Mouse (Mus musculus): Measurements from ENCODE around the gene Bcar3. TPM values are rescaled to one million over a fixed set of nuclear protein-coding genes. Genes with fewer than 3 reads are reported as not detected.
"Not testable (repeated sequence)": the region's sequence is repeated elsewhere in the genome, so short reads cannot be mapped to it uniquely, and the experiment has no call there.

The Bcar3 gene
- total RNA-seq, 2 experiments from 2014 or later: 0.34 TPM; not detected in 1

DNA sequence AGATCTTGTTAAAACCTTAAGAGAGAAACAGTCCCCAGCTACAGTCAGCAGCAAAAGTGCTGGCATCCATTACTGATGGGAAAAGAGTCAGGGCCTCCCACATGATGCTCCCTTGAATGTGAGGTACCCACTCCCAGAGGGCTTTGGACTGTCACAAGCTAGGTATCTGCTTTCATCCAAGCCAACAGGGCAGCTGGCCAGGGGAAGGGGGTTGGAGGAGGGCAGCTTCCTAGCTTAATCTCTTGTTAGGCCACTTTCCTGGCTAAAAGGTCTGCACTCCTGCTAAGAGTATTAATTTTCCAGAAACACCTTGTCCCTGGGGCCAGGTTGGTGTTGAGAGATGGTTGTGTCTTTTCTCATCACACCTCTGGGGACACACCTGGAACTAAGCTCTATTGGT, 82.1 kb downstream of the Bcar3 start:
- no peak for ATAC-seq (replicated peaks; ENCODE audit: low FRiP score, poor library complexity, severe bottlenecking)

- no peak for ATAC-seq (replicated peaks; ENCODE audit: low FRiP score, poor library complexity, severe bottlenecking)
These were observed 82.5 kb downstream of the Bcar3 start for GRCm38 (mm10) chr3:122376412-122376831.

DNA sequence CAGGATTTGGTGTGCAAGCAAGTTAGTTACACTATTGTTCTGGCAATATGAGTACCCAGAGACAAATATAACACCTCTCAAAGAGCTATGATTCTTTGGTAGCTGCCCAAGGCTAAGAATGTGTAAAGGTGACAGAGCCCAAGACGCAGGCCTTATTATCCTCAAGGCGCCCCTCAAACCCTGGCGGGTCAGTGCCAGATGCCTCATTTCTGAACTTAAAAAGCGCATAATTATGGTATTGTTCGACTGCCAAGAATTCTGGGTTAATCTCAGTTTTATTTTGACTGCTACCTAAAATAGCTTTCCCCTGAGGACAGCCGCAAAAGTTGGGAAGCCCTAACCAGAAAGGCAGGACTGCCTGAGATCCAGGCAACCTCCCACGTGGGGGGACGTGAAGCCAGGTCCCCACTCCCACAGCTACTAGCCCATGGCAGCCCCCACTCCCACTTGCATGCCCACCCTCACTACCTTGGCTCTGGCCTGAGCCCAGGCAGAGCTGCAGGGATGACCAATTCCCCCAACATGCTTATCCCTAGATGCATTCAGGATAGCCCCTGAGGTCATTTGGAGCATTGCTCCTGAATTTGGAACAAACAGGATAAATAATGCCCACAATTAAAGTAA, 83.0 kb downstream of the Bcar3 start:
- no peak for ATAC-seq (replicated peaks; ENCODE audit: low FRiP score, poor library complexity, severe bottlenecking)

DNA sequence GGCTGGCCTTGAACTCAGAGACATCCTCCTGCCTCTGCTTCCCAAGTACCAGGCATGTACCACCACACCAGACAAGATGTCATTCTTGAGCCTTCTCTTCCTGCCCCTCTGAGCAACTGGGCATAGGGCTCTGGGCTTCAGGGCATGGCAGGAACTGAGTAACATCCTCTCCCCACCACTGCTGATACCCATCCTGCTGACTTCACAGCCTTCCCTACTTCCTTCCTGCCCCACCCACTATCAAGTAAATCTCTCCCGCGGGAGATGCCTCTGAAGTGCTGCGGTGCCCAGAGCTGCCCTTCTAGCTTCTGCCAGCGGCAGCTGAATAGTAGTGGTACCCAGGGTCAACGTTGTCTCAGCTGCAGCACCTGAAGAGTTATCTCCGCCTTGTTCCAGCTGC, 84.7 kb downstream of the Bcar3 start:
- no peak for ATAC-seq (replicated peaks; ENCODE audit: low FRiP score, poor library complexity, severe bottlenecking)

- no peak for ATAC-seq (replicated peaks; ENCODE audit: low FRiP score, poor library complexity, severe bottlenecking)
These were observed 86.8 kb downstream of the Bcar3 start for GRCm38 (mm10) chr3:122380776-122381175.

DNA sequence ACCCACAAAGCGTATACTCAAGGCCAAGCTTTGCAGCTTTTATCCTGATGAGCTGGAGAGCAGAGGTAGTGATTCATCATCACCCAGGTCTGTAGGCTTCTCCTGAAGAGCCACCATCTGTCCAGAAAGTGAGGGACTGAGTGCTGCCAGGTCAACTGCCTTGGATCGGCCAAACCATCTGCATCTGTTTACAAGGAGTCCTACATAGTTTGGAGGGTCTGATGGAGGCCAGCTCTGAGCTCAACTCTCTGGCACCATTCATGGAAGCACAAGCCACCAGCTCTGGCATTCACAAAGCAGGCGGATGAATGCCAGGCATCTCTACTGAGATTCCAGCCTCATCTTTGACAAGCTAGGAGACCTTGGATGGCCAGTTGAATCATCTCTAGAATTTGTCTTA, 87.7 kb downstream of the Bcar3 start:
- ATAC-seq (replicated peaks; ENCODE audit: low FRiP score, poor library complexity, severe bottlenecking): no peak

GRCm38 (mm10) chr3:122386444-122386843, 92.5 kb downstream of the Bcar3 start:
- ATAC-seq (replicated peaks; ENCODE audit: low FRiP score, poor library complexity, severe bottlenecking): no peak

DNA sequence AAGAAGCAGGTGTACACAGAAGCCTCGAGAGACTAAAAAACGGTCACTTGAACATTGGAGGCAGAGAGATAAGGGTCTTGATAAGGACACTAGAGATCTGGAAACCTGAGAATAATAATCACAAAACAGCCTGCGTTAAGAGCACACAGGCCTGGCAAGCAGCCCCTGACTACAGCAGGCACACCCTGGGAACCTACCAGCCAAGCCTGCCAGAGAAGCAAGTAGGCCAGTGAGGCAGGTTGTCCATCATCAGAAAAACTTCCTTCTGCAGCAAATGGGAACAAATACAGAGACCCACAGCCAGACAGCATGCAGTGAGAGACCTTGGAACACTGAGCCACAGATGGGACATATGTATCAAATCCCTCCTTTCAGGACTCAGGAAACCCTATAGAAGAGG, 93.8 kb downstream of the Bcar3 start:
- no peak for ATAC-seq (replicated peaks; ENCODE audit: low FRiP score, poor library complexity, severe bottlenecking)

- no peak for ATAC-seq (replicated peaks; ENCODE audit: low FRiP score, poor library complexity, severe bottlenecking)
These were observed 96.0 kb downstream of the Bcar3 start for GRCm38 (mm10) chr3:122389972-122390371.

GRCm38 (mm10) chr3:122391098-122391497, 97.2 kb downstream of the Bcar3 start:
- ATAC-seq (replicated peaks; ENCODE audit: low FRiP score, poor library complexity, severe bottlenecking): no peak

GRCm38 (mm10) chr3:122391816-122392215, 97.9 kb downstream of the Bcar3 start:
- ATAC-seq (replicated peaks; ENCODE audit: low FRiP score, poor library complexity, severe bottlenecking): no peak

- ATAC-seq (replicated peaks; ENCODE audit: low FRiP score, poor library complexity, severe bottlenecking): not testable (repeated sequence)
These were observed 99.5 kb downstream of the Bcar3 start for GRCm38 (mm10) chr3:122393411-122393810.

DNA sequence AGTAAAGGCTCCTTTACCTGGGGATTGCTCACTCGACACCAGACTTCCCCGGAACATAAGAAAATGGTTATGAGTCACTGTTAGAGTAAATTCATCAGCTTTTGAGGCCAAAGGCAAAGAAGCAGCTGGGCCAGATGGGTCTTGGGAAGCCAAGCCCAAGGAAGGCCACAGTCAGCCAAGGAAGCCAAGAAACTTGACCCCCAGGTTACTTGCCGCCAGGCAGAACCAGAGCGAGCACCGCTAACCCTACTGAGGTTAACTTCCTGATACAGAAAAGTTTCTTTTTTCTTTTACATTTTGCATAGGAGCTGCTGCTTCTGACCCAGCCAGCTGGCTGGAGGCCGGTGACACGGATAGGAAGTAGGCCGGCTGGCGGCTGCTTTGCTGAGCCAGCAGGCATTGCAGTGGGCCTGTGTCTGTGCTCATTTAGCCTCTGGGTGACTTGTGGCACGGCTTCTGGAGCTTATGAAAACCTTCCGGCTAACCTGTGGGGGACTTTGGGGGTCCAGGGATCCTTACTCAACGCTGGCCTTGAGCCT, 100.0 kb downstream of the Bcar3 start:
- no peak for ATAC-seq (replicated peaks; ENCODE audit: low FRiP score, poor library complexity, severe bottlenecking)

DNA sequence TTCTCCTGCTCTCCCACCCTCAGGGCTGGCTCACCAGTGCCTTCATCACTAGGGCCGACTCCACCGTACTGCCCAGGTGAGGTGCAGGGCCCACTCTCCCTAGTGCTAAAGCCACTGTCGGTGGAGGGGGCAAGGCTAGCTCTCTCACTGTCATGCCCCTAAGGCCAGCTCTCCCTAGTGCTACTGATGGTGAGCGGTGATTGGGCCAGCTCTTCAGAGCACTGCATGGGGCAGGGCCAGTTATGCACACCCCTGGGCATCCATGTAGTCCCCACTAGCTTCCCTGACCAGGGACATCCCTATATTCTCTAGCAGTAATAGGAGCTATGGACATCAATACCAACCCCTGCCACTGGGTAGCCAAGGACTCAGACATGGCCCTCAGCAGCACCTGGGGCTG, 103.0 kb downstream of the Bcar3 start:
- no peak for ATAC-seq (replicated peaks; ENCODE audit: low FRiP score, poor library complexity, severe bottlenecking)

DNA sequence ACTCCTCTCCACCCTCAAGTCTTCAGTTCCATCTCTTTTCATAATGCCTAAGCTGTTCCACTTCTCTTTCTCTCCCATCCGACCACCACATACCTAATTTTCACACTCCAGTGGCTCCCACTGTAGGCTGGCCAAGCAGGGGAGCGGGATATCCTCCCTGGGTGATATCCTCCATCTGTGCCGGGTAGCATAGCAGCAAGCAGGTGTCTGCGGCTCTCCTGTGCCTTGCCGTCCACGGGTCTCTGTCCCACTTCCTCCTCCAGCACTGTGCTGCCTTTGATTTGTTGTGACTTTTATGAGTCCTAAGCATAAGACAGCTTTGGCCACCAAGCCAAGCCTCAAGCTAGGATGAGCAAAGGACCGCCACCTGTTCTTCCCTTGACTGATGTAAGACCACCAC, 103.5 kb downstream of the Bcar3 start:
- no peak for ATAC-seq (replicated peaks; ENCODE audit: low FRiP score, poor library complexity, severe bottlenecking)

DNA sequence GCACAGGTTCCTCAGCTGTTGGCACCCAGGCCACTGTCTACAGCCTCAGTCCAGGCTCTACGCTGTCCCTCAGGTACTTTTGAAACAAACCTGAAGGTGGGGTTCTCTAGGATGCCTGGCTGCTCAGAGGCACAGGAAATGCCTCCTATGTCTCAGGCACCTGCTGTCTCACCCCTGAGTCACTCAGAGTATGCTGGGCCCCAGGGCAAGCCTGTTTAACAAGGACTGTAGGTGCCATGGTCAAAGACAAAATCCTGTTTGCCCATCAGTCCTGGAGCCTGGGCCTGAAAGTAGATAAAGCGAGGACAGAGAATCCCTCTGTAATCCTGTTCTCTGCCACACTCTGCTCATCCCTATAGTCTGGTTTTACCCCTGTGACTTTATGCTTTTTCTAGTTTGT, 107.1 kb downstream of the Bcar3 start:
- ATAC-seq (replicated peaks; ENCODE audit: low FRiP score, poor library complexity, severe bottlenecking): no peak

DNA sequence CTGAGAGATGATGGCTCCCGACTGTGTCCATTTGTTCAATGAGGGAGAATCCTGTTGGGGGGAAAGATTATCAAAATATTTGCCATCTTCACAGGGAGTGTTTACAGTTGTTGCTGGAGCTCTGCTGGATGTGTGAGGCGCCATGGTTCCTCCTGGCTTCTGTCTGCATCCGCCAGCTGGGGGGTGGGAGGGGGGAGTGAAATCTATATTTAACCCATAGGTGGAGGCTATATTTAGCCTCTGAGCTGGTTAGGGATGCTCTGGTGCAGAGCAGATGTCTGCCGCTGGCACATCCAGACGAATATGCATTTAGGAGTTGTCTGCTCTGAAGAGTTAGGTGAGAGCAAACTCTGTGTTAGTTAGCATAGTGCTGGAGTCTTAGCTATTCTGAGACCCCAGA, 108.2 kb downstream of the Bcar3 start:
- no peak for ATAC-seq (replicated peaks; ENCODE audit: low FRiP score, poor library complexity, severe bottlenecking)

GRCm38 (mm10) chr3:122403860-122404557, 110.1 kb downstream of the Bcar3 start:
- no peak for ATAC-seq (replicated peaks; ENCODE audit: low FRiP score, poor library complexity, severe bottlenecking)

DNA sequence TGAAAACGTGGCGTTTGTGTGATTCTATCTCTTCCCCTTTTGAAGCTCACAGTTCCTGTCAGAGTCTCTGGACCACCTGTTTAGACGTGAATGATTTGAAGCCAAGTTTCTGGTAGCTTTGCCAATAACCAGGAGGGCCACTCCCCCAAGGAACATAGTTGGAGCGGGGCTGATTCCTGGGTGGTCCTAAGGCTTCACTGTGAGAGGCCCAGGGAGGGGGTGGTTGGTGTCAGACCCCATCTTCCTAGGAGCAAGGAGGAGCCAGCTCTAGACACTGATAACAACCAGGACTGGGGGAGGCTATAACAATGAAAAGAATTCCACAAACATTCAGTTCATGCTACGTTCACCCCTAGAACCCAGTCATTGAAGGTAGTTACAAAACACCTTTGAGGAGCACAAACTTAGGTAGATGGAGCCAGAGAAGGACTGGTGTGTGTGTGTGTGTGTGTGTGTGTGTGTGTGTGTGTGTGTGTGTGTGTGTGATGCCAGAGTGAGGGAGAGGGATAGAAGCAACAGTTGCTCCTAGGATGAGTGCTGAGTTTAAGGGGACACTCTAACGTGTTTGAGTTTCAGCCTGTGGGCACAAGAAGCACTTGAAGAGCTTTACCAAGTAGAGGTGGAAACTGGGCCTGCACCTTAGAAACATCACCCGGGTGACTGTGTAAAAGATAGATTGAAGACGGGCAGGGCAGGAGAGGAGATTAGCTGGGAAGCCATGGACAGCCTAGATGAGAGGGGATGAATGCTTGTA, 111.4 kb downstream of the Bcar3 start:
- no peak for ATAC-seq (replicated peaks; ENCODE audit: low FRiP score, poor library complexity, severe bottlenecking)

DNA sequence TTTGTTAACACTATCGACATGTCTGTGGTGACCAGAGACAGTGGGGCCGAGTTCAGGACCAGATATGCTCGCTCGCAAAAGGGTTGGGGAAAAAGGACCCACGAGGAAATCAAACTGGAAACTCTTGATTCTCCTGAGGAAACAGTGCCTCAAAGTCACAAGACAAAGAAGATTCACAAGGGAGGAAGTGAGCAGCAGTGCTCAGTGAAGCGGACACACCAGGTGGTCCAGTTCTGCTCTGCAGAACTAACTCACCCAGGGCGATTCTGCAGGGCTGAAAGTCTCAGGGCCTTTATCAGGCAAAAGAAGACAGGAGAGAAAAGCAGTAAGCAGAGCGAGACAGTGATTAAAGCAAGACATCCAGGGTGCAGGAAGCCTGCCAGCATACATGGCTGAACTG, 112.5 kb downstream of the Bcar3 start:
- ATAC-seq (replicated peaks; ENCODE audit: low FRiP score, poor library complexity, severe bottlenecking): no peak

- no peak for ATAC-seq (replicated peaks; ENCODE audit: low FRiP score, poor library complexity, severe bottlenecking)
These were observed 113.8 kb downstream of the Bcar3 start for GRCm38 (mm10) chr3:122407757-122408156.
